Mouse (Mus musculus): ENCODE measurements at regions not wholly inside any gene's neighbourhood (a gene's known extent, or its start where the extent isn't known, plus 50 kb on each side); places are given as distances from the start of the nearest gene placed in this dataset.
A peak's percentile ranks its signal among the peaks of the same experiment; 100 is the strongest.

DNA sequence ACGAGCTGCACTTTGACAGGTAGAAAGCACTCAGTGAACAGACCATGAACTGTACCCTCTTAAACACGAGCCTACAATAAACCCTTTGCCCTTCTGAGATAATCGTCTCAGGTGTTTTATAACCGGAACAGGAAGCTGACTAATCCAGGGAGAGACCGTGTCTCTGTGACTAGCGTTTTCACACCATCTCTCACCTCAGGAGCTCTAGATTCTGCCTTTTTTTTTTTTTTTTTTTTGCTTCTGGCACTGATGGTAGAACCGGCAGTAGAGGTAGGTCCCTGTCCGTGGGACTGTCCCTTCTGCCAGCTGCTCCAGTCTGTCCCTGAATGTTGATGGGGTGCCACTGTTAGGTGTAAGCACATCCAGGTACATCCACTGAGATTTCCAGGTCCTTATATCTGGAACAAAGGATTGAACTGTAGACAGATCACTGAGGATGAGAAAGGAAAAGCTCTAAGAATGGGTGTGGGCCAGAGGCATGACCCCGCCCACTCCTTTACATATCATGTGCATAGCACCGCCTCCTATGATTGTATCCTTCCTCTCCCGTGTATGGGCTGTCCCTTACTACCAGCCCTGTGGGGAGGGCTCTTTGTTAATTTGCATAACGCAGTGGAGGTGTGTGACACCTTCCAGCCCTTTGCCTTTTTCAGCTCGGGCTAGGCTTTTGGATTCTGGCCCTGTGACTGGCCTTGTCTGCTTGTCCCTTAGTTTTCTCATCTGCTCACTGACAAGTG, 70.7 kb upstream of the Lrpap1 start:
- no peak overlapping the region for H3K4me2 ChIP-seq (ENCODE audit: low read depth, low read length, poor library complexity, severe bottlenecking)
- H3K27me3 ChIP-seq (ENCODE audit: insufficient read depth, low read length), result no peaks in the 10 kb centered on the region
- H3K9me3 ChIP-seq (ENCODE audit: low read length), result no peaks in the 10 kb centered on the region
- H3K4me1 ChIP-seq (ENCODE audit: insufficient read depth, low read length), result no peaks in the 10 kb centered on the region
- TF ChIP-seq CTCF (IDR thresholded peaks at IDR 0.05), result no peak
- no peak overlapping the region for H3K9ac ChIP-seq (replicated peaks; ENCODE audit: low read length, poor library complexity, severe bottlenecking)
- H3K27ac ChIP-seq (ENCODE audit: low read depth, low read length), result no peak overlapping the region
- H3K36me3 ChIP-seq (ENCODE audit: insufficient read depth, low read length), result no peaks in the 10 kb centered on the region
- H3K4me3 ChIP-seq (ENCODE audit: low read depth, low read length), result no peak overlapping the region
- 58% methylated on average over 13 of the region's 13 CpGs for WGBS
- ATAC-seq (ENCODE audit: low FRiP score) (no peak), DNase-seq (ENCODE audit: low spot score) (no peak)

- Histone ChIP-seq H3K4me2 (ENCODE audit: low read depth, low read length, poor library complexity, severe bottlenecking) (no peak overlapping the region), H3K9me3 (ENCODE audit: low read length) (no peaks in the 10 kb centered on the region), H3K27ac (ENCODE audit: low read depth, low read length) (no peak overlapping the region), H3K9ac (replicated peaks; ENCODE audit: low read length, poor library complexity, severe bottlenecking) (no peak overlapping the region), H3K4me1 (ENCODE audit: insufficient read depth, low read length) (no peaks in the 10 kb centered on the region), H3K36me3 (ENCODE audit: insufficient read depth, low read length) (no peaks in the 10 kb centered on the region), H3K27me3 (ENCODE audit: insufficient read depth, low read length) (no peaks in the 10 kb centered on the region), H3K4me3 (ENCODE audit: low read depth, low read length) (no peak overlapping the region)
- TF ChIP-seq CTCF (IDR thresholded peaks at IDR 0.05), result no peak
- ATAC-seq (ENCODE audit: low FRiP score) (0 out of 2 replicates have a peak, but pooled peaks have one; percentile 23), DNase-seq (ENCODE audit: low spot score) (peak; percentile 37)
- WGBS, result 80% methylated on average over 4 of the region's 4 CpGs
Measured at GRCm38 (mm10) chr5:35174318-35174717, 68.8 kb upstream of the Lrpap1 start.

GRCm38 (mm10) chr5:35171336-35171735, 65.8 kb upstream of the Lrpap1 start:
- H3K36me3 ChIP-seq (ENCODE audit: insufficient read depth, low read length), result no peaks in the 10 kb centered on the region
- H3K4me3 ChIP-seq (ENCODE audit: low read depth, low read length), result no peak overlapping the region
- ATAC-seq (ENCODE audit: low FRiP score) (no peak), DNase-seq (ENCODE audit: low spot score) (peak; percentile 65)
- H3K27me3 ChIP-seq (ENCODE audit: insufficient read depth, low read length), result no peaks in the 10 kb centered on the region
- no peaks in the 10 kb centered on the region for H3K4me1 ChIP-seq (ENCODE audit: insufficient read depth, low read length)
- 73% methylated on average over 3 of the region's 3 CpGs for WGBS
- H3K27ac ChIP-seq (ENCODE audit: low read depth, low read length), result no peak overlapping the region
- no peak overlapping the region for H3K4me2 ChIP-seq (ENCODE audit: low read depth, low read length, poor library complexity, severe bottlenecking)
- no peak overlapping the region for H3K9ac ChIP-seq (replicated peaks; ENCODE audit: low read length, poor library complexity, severe bottlenecking)
- TF ChIP-seq CTCF (IDR thresholded peaks at IDR 0.05), result no peak
- H3K9me3 ChIP-seq (ENCODE audit: low read length), result no peaks in the 10 kb centered on the region

DNA sequence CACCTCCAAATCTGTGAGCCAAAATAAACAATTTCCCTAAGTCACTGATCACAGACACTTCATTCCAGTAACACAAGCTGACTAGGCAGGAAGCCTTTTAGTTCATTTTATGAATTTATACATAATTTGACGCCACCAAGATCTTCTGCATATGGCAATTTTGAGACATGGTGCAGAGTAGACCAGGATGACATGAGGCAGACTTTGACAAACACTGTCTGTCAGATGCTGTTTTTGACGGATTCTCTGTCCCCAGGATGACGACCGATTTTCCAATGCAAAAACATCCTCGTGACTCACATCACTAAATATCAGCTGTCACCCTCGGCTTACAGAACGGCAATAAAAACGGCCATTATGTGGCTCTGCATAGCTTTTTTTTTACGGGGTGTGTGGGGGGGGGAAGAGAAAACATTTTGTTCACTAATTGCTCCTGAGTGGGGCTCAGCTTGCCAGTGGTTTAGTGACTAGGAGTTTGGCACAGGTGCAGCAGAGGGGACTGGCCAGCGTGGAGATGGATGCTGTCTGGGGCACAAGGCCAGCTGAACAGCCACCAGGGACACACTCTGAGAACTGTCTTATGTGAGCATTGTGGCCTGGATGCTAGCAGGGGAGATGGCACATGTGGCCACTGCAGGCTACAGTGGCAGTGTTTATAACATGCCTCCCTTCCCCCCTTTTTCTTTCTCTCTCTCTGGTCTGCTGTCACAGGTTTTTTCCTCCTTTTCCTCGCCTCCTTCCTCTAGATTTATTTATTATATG, 65.0 kb upstream of the Lrpap1 start:
- Histone ChIP-seq H3K27me3 (ENCODE audit: insufficient read depth, low read length) (no peaks in the 10 kb centered on the region), H3K27ac (ENCODE audit: low read depth, low read length) (no peak overlapping the region), H3K4me1 (ENCODE audit: insufficient read depth, low read length) (no peaks in the 10 kb centered on the region), H3K9ac (replicated peaks; ENCODE audit: low read length, poor library complexity, severe bottlenecking) (no peak overlapping the region), H3K4me3 (ENCODE audit: low read depth, low read length) (no peak overlapping the region), H3K36me3 (ENCODE audit: insufficient read depth, low read length) (no peaks in the 10 kb centered on the region), H3K9me3 (ENCODE audit: low read length) (no peaks in the 10 kb centered on the region), H3K4me2 (ENCODE audit: low read depth, low read length, poor library complexity, severe bottlenecking) (no peak overlapping the region)
- TF ChIP-seq CTCF (IDR thresholded peaks at IDR 0.05), result no peak
- no peak for ATAC-seq (ENCODE audit: low FRiP score)
- DNase-seq (ENCODE audit: low spot score), result peak; percentile 49
- 80% methylated on average over 11 of the region's 11 CpGs for WGBS

DNA sequence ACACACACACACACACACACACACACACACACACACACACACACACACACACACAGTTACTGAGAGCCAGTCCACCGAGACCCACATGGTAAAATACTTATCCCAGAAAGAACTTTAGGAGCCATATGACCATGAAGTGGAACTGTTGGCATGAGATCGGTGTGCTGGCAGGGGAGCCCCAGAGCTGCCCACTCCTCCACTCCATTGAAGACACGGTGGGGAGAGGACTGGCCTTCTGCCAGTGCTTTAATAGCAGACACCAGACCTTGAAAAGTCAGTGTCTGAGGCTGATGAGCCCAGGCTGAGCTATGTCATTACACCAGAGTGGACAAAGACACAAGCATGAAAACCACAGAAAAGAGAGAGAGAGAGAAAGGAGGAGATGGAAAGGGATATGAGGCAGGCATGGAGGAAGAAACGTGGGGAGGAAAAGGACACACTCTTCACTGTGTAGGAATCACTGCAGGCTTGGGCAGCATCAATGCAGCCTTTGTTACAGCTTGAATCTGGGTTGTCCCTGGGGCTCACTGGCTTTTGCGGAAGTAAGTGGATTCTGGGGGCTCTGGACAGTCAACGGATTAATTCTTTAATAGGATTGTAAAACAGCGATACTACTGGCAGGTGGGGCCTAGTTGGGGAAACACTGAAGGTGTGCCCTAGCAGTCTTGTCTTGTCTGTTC, 64.2 kb upstream of the Lrpap1 start:
- H3K4me3 ChIP-seq (ENCODE audit: low read depth, low read length), result no peak overlapping the region
- no peak for ATAC-seq (ENCODE audit: low FRiP score)
- H3K4me1 ChIP-seq (ENCODE audit: insufficient read depth, low read length), result no peaks in the 10 kb centered on the region
- no peak for TF ChIP-seq CTCF (IDR thresholded peaks at IDR 0.05)
- peak; percentile 74 for DNase-seq (ENCODE audit: low spot score)
- H3K9ac ChIP-seq (replicated peaks; ENCODE audit: low read length, poor library complexity, severe bottlenecking), result no peak overlapping the region
- H3K27me3 ChIP-seq (ENCODE audit: insufficient read depth, low read length), result no peaks in the 10 kb centered on the region
- no peaks in the 10 kb centered on the region for H3K9me3 ChIP-seq (ENCODE audit: low read length)
- H3K27ac ChIP-seq (ENCODE audit: low read depth, low read length), result no peak overlapping the region
- no peaks in the 10 kb centered on the region for H3K36me3 ChIP-seq (ENCODE audit: insufficient read depth, low read length)
- WGBS, result 51% methylated on average over 7 of the region's 7 CpGs
- H3K4me2 ChIP-seq (ENCODE audit: low read depth, low read length, poor library complexity, severe bottlenecking), result no peak overlapping the region

DNA sequence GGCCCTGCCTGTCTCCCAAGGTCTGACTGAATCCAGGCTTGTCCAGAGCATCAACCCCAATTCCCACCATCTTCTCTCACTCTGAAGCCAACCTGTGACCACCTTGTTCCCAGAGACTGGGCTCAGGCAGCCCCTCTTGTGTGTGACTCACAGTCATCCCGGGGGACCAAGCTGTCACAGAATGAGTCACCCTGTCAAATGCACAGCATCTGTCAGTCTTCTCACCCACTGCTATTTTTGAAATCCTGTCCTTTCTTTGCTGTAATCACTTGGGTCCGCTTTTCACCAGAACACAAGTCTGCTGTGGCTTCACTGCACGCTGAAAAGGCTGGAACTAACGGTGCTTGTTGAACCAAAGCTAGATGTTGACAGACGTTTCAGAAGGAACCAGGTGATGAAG, 63.3 kb upstream of the Lrpap1 start:
- Histone ChIP-seq H3K27ac (ENCODE audit: low read depth, low read length) (no peak overlapping the region), H3K4me1 (ENCODE audit: insufficient read depth, low read length) (no peaks in the 10 kb centered on the region), H3K36me3 (ENCODE audit: insufficient read depth, low read length) (no peaks in the 10 kb centered on the region), H3K4me3 (ENCODE audit: low read depth, low read length) (no peak overlapping the region), H3K27me3 (ENCODE audit: insufficient read depth, low read length) (no peaks in the 10 kb centered on the region), H3K4me2 (ENCODE audit: low read depth, low read length, poor library complexity, severe bottlenecking) (no peak overlapping the region), H3K9ac (replicated peaks; ENCODE audit: low read length, poor library complexity, severe bottlenecking) (no peak overlapping the region), H3K9me3 (ENCODE audit: low read length) (no peaks in the 10 kb centered on the region)
- DNase-seq (ENCODE audit: low spot score) (no peak), ATAC-seq (ENCODE audit: low FRiP score) (no peak)
- no peak for TF ChIP-seq CTCF (IDR thresholded peaks at IDR 0.05)
- 67% methylated on average over 5 of the region's 5 CpGs for WGBS
